Mouse (Mus musculus) natural killer cell, adult 2 months (primary cell): ENCODE results near the gene Lrmp.
A peak's percentile ranks its signal among the peaks of the same experiment; 100 is the strongest.
"Not testable (repeated sequence)": the region's sequence is repeated elsewhere in the genome, so short reads cannot be mapped to it uniquely, and the experiment has no call there.

Experiments
- DNase-seq, 2 experiments: peaks; one replicate each; pipeline ENCODE4 v3.0.0; 2022; ENCODE audit warnings: low spot score in 2 of 2

The Lrmp gene

DNA sequence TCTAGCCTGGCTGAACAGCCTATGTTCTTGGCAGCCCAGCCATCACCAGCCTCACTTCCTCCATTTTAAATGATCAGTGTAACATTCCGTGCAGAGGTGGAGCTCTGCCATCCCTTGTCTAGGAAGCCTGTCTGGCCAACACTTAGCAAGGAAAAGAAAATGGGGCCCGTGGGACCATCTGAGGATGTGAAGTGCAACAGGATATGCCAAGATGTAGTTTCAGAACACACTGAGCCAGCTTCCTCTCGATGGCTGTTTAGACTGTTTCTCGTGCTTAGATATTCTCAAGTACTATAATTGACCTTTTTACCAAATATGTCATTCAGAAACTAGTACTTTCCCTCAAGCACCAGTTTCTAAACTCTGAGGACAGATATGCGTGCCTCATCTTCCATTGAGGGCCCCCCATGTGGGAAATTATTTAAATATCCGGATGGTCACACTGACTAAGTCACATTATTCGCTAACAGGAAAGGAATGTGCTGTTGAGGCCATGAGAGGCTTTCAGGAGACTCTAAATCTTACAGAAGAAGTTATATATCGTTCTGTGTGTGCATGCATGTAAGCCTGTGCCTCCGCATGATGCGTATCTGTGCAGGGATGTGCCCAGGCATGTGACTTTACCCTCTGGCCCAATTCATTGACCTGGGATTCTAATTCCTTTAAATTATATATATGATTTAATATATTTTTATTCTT, 11.1 kb upstream of the Lrmp start:
- DNase-seq, result no peak

DNA sequence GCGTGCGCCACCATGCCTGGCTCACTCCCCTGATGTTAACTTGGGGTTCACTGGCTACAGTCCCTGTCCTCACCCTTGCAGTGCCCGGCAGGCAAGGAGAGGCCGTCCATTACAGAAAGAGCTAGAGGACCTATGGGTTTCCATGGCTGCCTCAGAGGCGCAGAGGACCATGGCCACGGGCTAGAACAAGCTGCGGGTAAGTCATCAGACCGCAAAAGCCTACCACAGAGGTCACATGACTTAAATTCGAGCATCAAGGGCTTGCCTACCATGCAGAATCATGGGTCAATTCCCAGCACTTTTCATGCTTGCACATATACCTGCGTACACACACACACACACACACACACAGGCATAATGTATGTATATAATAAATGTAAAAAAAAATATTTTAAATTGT, 10.0 kb upstream of the Lrmp start:
- DNase-seq, result peak in 1 of 2 experiments; percentile 43

DNA sequence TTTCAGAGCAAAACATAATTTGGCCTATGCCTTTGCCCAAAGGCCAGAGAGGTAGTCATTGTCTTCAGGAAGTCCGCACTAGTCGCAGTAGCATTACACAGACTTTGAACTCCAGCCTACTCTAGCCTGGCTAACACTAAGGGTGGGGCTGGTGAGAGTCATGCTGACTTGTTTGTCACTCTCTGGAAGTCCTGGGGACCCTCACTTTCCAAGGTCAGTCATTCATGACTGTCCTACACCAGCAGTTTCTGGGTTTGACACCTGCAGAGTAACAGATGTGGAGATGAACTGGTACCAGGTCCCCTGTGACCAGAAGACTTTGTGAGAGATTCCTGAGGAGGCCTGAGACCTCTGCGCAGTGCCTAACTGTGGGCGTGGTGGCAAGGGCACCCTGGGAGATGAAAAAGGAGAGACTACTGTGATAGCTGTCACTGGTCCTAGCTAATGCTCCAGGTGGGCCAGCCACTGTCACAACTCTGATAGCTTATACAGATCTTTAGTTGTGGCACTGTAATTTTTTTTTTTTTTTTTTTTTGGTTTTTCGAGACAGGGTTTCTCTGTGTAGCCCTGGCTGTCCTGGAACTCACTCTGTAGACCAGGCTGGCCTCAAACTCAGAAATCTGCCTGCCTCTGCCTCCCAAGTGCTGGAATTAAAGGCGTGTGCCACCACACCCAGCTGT, 9.2 kb upstream of the Lrmp start:
- no peak for DNase-seq

DNA sequence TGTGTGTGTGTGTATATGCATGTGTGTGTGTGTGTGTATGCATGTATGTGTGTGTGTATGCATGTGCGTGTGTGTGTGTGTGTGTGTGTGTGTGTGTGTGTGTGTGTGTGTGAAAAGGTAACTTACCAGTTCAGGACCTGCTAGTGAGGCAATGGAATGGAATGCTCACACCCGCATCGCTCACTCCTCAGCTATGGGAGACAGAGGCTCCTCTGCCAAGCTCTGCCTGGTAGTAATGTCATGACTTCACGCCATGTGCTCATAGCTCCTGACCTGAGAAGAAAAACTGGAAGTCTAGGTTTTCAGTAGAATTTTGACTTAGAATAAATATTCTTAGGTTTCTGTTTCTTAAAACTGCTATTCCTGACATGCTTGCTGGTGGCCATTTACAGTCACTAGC, 4.7 kb upstream of the Lrmp start:
- DNase-seq, result no peak

DNA sequence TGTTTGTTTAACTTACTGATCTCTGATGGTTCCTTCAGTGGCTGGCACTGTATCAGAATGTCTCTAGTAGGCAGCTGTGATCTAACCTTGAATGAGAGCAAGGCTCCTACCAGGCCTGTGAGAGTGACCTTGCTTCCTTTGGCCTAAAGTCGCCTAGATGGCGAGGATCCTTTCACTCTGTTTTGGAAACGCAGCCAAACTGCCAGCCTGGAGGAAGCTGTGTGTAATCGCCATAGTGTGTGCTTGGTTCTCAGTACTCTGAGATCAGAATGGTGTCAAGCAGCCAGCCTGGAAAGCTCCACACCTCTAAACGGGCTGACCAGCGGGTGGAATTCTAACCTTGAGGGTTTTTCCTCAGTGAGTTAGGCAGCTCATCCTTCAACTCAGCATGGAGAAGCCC, 2.6 kb upstream of the Lrmp start:
- no peak for DNase-seq

DNA sequence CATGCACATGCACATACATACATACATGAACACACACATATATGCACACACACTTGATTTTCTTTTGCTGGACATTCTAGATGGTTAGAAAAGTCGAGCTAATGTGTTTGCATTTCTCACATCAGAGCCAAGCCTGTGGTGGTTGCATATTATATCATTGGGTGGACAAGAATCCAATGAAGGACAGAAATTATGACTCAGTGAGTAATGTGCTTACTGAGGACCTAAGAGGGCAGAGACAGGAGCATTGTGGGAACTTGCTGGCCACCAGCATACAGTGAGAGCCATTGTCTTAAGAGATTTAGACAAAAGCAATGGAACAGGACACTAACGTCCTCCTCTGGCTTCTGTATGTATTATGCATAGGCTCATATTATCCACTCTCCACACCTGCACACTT, 892 bp upstream of the Lrmp start:
- DNase-seq, result no peak

DNA sequence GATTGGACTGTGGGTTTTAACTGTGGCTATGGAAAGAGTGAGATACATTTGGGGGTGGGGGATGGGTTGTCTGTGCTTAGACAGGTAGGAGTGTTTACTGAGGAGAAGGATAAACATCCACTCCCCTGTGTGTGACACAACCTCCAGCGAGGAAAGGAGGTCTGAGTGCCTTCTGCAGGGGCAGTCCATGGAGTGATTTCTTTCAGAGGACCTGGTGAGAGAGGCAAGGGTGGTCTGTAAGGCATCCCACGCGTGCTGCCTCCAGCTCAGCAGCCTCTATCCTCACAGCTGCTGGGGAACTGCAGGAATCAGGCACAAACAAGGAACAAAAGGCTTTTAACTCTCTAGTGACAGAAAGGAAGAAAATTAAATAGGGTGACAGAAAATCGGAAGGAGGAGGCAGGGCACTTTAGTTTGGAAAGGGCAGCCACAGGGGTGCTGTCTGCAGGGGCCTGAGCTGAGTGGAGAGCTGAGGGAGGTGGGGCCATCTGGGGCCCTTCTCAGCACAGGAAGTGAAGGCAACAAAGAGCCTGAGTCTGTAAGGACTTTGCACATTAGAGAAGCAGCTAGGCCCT, 732 bp downstream of the Lrmp start:
- no peak for DNase-seq

DNA sequence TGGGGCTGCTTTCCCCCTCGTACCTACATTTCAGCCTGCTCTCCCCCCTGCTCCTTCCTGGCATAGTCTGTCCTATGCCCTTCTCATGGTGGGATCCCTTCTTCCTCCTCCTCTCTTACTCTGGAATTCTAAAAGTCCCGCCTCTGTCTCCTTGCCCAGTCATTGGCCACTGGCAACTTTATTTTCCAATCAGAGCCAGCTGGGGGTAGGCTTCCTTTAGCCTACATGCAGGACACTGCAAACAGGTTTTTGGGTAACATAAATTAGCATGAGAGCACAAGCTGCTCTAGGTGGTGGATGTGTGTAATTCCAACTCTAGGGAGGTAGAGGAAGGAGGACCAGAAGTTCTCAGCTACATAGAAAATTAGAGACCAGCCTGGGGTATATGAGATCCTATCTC, 4.6 kb downstream of the Lrmp start:
- no peak for DNase-seq

DNA sequence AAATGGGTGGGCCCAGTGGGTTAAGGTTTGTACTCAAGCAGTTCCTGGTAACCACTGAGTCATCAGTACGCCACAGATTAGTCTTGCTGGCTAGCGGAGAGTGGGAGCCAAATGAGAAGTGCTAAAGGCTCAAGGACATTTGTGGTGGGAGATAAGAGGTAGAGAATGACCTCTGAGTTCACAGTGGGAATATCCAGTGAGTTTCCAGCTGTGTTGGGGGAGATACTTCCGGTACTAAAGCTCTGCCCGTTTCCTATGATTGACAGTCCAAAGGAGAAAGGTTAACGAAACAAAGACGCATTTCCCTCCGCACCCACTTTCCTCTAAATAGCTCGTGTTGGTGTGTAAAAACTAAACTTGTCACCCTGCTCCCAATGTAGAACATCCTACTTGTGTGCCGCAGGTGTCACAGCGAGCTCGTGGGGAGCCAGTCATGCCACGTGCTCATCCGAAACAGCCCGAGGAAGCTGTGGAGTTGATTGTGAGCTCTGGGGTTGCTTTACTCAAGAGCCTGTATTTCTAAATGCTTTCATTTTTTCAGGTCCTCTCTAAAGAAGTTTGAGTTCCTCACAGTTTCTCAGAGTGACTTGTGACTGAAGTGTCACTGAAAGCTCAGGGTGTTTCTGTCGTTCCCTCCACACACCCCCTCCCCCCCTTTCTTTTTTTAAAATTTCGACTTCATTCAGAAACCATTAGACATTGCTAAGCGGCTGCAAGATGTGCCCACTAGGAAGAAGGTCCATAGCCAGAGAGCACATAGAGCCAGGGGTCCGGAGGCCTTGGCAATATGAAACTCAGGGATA, 5.5 kb downstream of the Lrmp start:
- peak; percentile 50 to 53 for DNase-seq

DNA sequence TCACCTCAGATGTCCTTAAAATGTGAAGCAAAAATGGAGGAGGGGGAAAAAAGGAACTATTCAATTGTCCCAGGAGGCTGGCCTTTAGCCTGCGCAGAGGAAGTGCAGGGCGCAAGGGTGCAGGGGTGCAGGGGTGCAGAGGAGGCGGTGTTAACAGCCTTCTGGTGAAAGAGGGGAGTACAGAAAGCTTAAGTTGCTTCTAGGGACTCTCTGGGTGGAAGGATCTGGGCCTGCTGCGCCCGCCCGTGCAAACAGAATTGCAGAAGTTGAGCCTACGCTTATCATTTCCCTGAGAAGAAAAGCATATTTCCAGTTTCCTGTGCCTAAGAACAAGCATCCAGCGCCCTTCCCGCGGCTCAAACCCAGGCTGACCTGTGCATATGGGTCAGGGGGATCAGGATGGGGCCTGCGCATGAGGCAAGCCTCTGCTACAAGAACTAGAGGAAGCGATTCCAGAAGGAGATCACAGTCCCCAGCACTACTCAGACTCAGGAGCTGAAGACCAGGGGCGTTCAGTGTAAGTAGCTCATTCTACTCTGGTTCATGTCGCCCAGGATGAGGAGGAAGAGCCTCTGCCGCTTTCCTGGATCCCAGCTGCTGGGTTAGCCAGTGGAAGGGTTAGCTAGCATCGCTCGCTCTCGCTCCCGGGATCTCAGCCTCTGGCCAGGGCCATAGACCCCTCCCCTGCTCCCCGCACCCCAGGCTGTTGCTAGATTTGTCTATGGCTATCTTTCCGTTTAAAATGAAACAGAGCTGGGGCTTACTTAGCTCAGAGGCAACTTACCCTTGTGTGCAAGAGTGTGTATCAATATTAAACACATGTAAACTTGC, 6.4 kb downstream of the Lrmp start:
- peak; percentile 49 to 76 for DNase-seq

DNA sequence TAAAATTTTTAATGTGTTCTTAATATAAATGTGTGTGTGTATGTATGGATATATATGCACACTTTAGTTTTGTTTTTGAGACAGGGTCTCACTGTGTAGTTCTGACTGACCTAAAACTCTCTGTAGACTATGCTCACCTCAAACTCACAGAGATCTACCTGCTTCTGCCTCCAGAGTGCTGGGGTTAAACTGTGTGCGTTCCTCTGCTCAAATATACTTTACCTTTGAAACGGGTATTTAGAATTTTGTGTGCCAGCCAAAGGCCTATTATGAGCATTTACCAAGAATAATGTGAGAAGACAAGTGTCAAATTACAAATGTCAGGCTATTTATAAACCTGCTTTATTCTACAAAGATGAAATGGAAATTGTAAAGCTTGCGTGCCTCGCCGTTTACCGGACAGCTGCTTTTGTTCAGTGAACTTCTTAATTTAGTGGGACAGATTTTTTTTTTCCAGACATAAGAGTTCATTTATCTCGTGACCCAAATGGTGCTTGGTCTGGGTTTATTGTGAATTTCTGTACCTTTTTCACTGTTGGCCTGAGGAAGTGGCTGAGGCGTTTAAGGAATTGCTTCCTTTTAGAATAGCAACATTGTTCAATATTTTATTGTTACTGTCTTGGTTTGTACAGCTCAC, 7.1 kb downstream of the Lrmp start:
- DNase-seq, result no peak

DNA sequence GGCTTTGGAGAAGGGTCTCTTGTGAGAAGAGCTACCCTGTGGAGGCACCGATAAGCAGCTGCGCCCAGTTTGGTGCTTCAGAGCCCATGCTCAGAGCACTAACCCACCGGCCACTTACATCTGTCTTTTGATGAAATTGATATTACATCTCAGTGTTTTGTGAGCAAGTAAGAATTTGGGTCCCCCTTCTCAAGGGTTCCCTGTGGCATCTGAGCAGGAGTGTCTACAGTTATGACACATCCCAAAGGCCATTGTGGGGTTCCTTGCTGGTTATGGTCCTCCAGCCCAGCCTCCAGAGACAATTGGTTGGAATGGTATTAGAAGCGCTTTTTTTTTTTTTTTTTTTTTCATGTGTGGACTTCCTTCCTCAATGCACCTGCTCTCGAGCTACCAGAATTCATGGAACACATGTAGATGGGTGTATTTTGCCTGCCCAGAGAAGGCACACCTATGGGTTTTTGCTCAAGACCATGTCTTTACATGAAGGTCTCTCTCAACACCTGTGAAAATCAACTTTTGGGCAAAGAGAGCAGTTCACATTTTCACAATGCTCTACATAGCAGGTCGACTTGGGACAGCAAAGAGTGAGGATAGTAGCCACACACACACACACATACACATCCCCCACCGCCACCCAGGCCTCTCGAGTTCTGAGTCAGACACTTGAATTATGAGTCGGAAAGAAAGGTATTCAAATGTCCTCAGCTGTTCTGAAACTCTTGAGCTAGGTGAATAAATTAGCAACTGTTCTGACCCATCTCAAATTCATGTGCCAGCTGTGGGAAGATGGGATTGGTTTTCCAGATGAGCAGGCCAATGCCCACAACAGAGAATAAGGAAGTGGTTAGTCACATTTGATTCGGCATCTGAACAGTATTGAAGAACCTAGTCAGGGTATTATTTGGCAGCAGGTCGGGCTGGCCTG, 7.9 kb downstream of the Lrmp start:
- DNase-seq, result peak; percentile 38 to 50

DNA sequence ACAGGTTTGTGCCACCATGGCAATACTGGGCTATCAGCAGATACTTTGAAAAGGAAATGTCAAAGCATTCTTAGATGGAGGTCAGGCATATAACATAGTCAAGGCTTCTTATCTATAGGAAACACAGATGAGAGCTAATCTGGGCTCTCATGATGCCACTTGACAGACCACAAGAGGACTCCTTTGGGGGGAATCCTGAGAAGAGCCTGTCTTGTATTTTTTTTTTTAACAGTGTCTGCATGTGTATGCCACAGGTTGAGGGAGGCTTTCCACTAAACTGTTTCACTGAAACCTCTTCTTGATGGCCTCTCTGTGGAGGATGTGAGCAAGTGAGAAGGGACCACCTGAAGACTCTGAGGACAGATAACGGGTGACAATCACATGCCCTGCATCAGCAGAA, 9.2 kb downstream of the Lrmp start:
- no peak for DNase-seq

DNA sequence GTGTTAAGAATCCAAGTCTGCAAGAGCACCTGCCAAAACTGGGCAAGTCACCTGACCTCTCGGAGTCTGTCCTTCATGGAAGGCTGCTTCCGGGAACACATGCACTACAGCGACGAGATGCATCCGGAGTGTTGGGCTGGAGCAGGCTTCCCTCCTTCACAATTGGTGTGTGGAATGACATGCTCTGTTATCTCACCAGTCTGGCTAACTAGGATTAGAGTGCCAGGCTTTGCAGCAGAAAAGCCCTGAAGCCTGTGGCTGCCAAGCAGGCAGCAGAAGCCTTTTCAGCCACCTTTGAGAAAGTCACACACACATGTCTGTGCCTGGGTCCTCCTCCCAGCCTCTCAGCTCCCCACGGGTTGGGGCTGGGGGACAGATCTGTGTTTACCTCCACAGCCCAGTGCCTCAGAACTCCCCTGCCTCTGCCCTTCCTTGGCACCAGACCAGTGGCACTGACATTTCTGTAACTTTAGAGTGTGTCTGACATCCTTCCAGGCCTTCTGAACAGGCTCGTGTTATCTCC, 10.2 kb downstream of the Lrmp start:
- DNase-seq, result no peak

DNA sequence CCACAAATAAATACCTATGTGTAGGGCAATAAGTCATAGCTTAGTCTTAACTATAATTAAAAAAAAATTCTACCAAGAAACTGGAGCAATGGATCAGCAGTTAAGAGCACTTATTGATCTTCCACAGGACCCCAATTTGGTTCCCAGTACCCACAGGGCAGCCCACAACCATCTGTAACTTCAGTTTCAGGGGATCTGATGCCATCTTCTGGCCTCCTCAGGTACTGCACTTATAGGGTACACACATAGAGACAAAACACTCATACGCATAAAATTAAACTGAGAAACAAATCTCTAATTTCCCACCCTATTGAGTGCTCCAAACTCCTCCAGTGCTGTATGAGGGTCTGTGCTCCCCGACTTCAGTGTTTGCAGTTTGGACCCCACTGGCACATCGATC, 12.2 kb downstream of the Lrmp start:
- no peak for DNase-seq

DNA sequence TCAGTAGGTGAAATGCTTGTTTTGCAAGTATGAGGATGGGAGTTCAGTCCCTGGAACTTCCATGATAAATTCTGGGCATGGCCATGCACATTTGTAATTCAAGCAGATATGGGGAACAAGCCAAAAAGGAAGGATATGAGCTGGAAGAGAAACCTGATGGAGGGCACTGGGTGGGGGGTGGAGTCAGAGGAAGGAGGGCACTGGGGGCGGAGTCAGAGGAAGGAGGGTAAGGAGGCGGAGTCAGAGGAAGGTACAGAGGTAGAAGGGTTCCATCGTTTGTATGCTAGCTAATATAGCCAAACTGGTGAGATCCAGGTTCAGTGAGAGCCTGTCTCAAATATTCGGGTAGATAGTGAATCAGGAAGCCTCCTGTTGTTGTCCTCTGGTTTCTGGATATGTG, 14.1 kb downstream of the Lrmp start:
- no peak for DNase-seq

DNA sequence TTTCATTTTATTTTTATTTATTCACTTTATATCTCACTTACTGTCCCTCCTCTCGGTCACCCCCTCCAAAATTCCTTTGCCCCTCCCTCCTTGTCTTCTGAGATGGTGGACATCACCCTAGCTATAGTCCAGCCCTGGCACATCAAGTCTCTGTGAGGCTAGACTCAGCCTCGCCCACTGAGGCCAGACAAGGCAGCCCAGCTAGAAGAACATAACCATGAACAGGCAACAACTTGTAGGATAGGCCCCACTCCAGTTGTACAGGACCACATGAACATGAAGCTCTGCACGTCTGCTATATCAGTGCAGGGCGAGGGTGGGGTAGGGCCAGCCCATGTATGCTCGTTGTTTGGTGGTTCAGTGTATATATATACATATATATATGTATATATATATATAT, 16.5 kb downstream of the Lrmp start:
- no peak for DNase-seq

DNA sequence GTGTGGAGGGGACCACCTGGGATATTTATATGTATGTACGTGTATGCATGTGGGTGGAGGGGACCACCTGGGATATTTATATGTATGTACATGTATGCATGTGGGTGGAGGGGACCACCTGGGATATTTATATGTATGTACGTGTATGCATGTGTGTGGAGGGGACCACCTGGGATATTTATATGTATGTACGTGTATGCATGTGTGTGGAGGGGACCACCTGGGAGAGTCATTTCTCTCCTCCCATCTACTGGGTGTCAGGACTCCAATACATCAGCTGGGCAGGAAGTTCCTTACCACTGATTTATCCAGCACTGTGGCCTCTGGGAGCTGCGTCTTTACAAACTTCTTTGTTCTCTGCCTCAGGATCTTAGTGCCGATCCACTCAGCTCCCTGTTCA, 17.5 kb downstream of the Lrmp start:
- not testable (repeated sequence) for DNase-seq

DNA sequence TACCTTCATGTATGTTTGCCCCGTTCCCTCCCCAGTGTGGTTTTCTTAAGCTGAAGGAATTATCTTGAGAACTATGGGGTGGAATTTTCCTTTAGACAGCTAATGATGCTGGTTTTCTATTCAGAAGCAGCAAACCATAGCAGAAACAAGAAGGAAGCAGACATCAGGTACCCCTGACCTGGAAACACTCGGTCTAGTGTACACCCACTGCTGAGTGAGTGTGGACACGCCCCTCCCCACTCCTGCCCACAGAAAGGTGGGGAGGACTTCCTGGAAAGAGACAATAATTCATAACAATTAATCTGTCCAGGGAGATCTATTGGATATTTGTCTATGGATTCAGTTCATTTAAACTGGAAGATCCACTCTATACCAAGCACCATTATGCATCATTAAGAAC, 19.8 kb downstream of the Lrmp start:
- DNase-seq, result no peak

DNA sequence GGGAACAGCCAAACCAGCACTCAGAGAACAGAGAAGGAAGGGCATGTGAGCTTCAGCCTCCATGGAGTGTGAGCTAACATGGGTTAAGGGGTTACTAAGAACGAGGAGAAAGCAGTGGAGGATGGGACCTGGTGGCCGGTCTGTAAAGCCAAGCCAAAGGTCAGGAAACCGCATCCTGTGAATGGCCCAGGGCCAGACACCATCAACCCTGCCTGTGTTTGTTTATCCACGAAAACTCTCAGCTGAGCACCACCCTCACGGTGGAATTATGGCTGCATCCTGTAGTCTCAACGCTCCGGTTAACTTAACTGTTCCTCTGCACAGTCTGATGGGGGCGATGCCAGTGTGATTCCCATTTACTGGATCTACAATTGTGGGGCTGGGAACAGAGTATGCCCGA, 20.4 kb downstream of the Lrmp start:
- DNase-seq, result no peak
